Mouse (Mus musculus) kidney, adult 11 months (tissue): ENCODE results near the gene Krtap9-3.

Experiments
- DNase-seq: peaks from one replicate; pipeline ENCODE4 v3.0.0; 2022

Gene Krtap9-3

DNA sequence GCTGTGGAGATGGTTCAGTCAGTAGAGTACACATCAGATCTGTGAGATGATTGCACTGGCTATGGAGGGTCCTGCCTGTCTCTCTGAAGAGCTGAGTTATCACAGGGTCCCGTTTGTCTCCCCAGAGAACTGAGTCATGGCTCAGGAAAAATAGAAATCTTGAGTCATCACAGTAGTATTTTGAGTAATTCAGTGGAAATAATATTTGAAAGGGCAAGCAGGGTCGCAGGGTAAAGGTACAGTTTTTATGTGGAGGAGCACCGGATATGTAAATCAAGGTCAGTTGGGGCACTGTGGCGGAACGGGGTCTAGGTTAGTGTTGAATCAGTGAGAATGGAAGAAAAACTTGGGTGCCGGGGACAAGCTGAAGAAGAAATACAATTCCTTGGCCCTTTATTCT lies 35.3 kb downstream of the Krtap9-3 start:
- no peak for DNase-seq

DNA sequence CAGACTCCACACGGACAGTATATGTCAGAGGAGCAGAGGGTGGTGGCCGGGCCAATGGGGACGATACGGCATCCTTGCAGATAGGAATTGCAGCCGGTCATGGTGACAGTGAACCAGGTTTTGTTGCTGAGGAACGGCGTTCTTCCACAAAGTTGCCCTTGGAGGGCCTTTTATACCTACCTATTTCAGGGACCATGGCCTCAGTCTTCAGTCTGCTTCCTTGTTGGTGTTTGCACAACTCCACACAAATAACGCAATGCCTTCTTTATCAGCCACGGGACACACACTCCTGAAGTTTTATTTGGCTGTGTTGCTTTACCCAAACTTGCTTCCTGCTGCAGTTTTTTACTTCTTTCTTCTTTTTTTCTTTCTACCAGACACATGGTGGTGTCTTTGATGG lies 38.5 kb downstream of the Krtap9-3 start, which contains the start of gene Gm11939:
Gene Gm11939, minus strand, starts transcription at position 101 of the 400 bp plus-strand sequence.
- DNase-seq, result no peak

DNA sequence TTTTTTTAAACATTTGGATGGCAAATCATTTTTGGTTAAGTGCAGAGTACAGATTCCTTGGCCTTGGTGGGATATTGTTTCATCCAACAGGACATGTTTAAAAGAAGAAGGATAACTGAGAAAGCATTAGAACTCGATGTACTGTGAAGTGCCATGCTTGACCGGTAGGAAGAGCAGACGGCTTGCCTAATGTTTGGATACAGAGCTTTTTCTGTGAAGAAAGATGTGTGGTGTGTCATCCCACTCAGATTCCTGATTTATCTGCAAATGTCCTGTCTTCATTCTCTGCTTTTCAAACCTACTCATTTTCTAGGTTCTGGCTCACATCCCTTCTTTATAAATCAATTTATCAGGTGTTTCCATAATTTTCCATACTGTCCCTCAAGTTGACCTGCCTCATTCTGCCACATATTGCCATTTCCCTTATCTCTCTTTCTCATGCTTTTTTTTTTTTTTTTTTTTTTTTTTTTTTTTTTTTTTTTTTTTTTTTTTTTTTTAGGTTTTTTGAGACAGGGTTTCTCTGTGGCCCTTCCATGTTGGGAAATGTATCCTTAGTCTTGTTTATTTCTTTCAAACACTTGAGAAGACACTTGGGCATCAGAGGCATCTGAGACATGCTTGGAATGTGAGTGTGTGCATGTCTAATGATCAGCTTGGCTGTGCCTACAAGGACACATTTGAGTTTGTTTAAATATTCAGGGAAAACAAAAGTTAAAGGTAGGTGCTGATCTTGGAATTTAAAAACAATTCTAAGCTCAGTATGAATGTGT lies 39.7 kb downstream of the Krtap9-3 start:
- no peak for DNase-seq

DNA sequence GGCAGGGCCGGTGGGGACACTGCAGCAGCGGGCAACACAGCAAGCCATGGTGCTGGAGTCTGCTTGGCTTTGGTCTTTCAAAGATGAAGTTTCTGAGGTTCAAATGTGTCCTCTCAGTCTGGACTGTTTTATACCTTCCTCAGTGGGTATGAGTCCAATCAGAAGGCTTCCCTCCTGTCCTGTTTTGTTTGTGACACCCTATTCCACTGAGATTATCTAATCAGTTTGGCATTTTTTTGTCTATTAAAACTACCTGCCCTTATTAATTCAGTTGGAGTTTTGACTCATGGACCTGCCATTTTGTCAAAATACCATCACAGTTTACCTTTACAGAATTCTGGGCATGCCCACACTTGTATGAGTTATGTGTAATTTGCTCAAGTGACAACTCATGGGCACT lies 41.2 kb downstream of the Krtap9-3 start, which contains the start of gene Krtap3-2:
Gene Krtap3-2, minus strand, starts transcription at position 101 of the 400 bp plus-strand sequence.
- no peak for DNase-seq

DNA sequence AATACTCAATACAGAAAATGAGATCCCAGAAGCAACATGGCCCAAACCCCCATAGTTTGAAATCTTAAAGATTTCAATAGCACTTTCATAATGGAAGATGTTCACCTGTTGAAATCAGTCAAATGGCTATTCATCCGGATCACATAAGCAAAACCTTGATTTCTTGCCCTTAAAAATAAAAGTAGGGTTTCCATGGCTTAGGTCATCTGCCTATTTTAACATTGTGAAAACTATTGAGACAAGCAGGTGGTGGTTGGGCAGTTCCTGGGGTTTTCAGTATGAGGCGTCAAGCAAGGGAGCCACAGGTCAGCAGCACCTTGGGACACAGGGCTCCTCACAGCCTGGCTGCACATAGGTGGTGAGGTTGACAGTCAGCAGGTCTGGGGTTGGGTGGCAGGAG lies 41.7 kb downstream of the Krtap9-3 start:
- no peak for DNase-seq

DNA sequence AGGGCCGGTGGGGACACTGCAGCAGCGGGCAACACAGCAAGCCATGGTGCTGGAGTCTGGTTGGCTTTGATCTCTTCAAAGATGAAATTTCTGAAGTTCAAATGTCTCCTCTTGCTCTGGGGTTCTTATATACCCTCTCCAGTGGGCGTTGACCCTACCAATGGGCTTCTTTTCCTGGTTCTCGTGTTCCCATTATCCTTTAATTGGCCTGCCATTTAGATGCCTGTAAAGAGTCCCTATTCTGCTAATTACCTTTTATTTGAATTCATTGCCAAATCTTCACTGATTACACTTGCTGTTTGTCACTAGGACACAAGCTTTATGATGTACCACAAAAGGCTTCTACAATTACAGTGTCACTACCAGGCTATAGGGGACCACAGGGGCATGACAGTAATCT lies 47.1 kb downstream of the Krtap9-3 start, which contains the start of gene Krtap3-3:
Gene Krtap3-3, minus strand, starts transcription at position 101 of the 400 bp plus-strand sequence.
- DNase-seq, result no peak

DNA sequence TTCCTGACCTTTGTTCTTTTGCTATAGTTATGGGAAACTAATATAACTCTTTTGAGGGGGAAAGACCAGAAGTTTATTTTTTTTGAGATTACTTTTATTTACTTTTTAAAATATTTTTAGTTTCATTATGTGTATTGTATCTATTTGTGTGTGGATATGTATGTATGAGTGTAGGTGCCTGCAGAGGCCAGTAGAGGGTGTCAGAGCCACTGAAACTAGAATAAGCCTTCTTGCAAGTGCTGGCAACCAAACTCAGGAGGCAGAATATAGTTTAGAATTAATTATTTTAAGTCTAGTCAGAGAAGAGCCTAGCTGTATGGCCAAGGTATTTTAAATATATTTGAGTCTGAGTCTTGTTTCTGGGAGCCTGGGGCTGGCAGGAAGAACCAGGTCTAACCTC lies 50.0 kb downstream of the Krtap9-3 start:
- DNase-seq, result no peak
